Mouse (Mus musculus) embryonic facial prominence, embryonic 13.5 days (tissue): ENCODE data around the gene Bloc1s4. TPM values are rescaled to one million over a fixed set of nuclear protein-coding genes. Genes with fewer than 3 reads are reported as not detected.
A peak's percentile ranks its signal among the peaks of the same experiment; 100 is the strongest.

Source experiments
- ATAC-seq: fragments of 200-750 bp; cut with Nextera tagmentation; 2 replicates; pipeline ENCODE4 v1.8.0; 2017; ENCODE audit warnings: low read depth; ENCODE audit not compliant: insufficient number of reproducible peaks, insufficient read depth, low FRiP score, low TSS enrichment
- H3K27ac ChIP-seq: fragments of 300-500 bp; sonication (generic); 2 replicates; pipeline ENCODE4 v1.5.1; 2015; ENCODE audit warnings: moderate library complexity, mild to moderate bottlenecking, inconsistent platforms
- H3K27me3 ChIP-seq: fragments of 300-500 bp; sonication (generic); 2 replicates; pipeline ENCODE4 v1.6.1; 2015; ENCODE audit warnings: mild to moderate bottlenecking, inconsistent platforms
- H3K36me3 ChIP-seq: fragments of 300-500 bp; sonication (generic); 2 replicates; pipeline ENCODE4 v1.6.1; 2015; ENCODE audit warnings: mild to moderate bottlenecking, inconsistent platforms
- H3K4me1 ChIP-seq: fragments of 300-500 bp; sonication (generic); 2 replicates; pipeline ENCODE4 v1.6.1; 2015; ENCODE audit warnings: inconsistent platforms
- H3K4me2 ChIP-seq: fragments of 300-500 bp; sonication (generic); 2 replicates; pipeline ENCODE4 v1.6.1; 2015; ENCODE audit warnings: moderate library complexity, mild to moderate bottlenecking, inconsistent platforms
- H3K4me3 ChIP-seq: fragments of 300-500 bp; sonication (generic); 2 replicates; pipeline ENCODE4 v1.5.1; 2015; ENCODE audit warnings: mild to moderate bottlenecking, inconsistent platforms
- H3K9ac ChIP-seq: fragments of 300-500 bp; sonication (generic); 2 replicates; pipeline ENCODE4 v1.6.1; 2015; ENCODE audit warnings: mild to moderate bottlenecking, inconsistent platforms
- H3K9me3 ChIP-seq: fragments of 300-500 bp; sonication (generic); 2 replicates; pipeline ENCODE4 v1.6.1; 2016; ENCODE audit warnings: inconsistent platforms
- WGBS: fragments of 180-500 bp; shearing (Covaris S2); methylation state at CpG from one replicate; pipeline ENCODE4 v1.1.7; 2015; ENCODE audit warnings: mixed read lengths; 5-methylcytosine and 5-hydroxymethylcytosine counted together
- polyA plus RNA-seq: library from polyadenylated mRNA; unstranded; fragments of >200 nt; fragmentation: Nextera tagmentation; extraction: Ambion mirVana; gene quantifications from 2 replicates; pipeline ENCODE4 v1.2.1, GENCODE M21; 2015

Gene Bloc1s4
- polyA plus RNA-seq, 1 experiment from 2014 or later: 28.3 TPM

DNA sequence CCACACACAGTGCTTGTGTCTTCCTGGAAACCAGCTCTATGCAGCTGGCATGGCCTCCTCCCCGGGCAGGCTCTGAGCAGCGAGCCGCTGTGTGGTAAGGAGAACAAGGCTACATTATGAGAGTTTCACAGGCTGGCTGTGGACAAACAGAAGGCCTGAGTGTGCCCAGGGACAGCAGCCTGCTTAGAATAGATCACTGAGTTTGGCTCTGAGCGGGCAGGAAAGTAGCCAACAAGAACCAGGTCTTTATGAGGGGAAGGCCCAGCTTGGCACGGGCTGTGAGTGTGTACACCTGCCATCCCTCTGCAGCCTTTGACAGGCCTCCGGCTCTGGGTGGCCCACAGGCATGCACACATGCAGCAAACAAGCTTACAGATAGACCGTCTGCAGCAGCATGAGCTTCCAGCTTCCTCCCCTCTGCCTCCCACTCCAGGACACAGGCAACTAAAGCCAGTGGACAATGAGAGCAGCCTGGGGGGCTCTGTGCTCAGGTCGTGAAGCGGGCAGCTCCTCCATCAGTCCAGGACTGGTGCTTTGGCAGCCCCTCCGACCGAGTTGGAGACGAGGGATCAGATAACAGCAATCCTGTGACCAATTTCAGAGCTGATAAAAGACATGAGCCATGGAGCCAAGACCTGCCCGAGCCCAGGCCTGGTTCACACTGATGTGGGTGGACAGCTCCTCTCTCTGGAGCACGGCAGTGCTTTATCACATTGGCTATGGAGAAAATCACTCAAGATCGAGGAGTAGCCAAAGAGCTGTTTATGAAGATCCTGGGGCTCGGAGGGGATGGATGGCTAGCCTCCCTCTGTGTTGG is 9.4 kb downstream of the Bloc1s4 start:
- H3K4me2 ChIP-seq: no peak overlapping the region
- no peaks in the 10 kb centered on the region for H3K4me1 ChIP-seq
- H3K27me3 ChIP-seq: no peaks in the 10 kb centered on the region; the same call in 1 of the 2 replicates
- H3K36me3 ChIP-seq: no peaks in the 10 kb centered on the region
- H3K9me3 ChIP-seq: no peaks in the 10 kb centered on the region
- H3K27ac ChIP-seq: no peak overlapping the region
- H3K9ac ChIP-seq: 0 out of 2 replicates have a peak overlapping the region, but pooled peaks have one; percentile 27
- 46% methylated on average over 16 of the region's 16 CpGs for WGBS
- H3K4me3 ChIP-seq: no peak overlapping the region
- ATAC-seq: no peak

- H3K27me3 ChIP-seq: no peaks in the 10 kb centered on the region; the same call in 1 of the 2 replicates
- no peaks in the 10 kb centered on the region for H3K36me3 ChIP-seq
- H3K9ac ChIP-seq: no peak overlapping the region
- no peak overlapping the region for H3K4me2 ChIP-seq
- ATAC-seq: no peak
- H3K4me3 ChIP-seq: no peak overlapping the region
- 46% methylated on average over 4 of the region's 4 CpGs for WGBS
- H3K4me1 ChIP-seq: no peaks in the 10 kb centered on the region
- H3K27ac ChIP-seq: no peak overlapping the region
- H3K9me3 ChIP-seq: no peaks in the 10 kb centered on the region
These were observed 10.7 kb downstream of the Bloc1s4 start for GRCm38 (mm10) chr5:36737765-36738164.

DNA sequence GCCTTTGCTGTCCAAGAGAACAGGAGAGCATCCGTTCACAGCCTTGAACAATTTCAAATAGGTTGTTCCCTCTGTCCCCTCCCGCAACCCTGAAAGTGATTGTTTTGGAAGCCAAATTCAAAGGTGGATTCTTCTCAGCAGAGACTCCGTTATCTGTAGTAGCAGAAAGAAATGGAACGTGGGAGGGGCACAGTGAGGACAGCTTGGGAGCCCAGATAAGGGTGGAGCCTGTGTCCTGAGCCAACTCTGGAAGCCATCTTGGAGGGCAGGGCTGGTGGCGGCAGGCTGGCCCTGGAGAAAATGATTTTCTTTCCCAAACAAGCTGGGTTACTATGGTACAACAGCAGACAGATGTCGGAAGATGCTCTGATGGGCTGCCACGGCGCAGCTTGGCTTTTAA is 12.4 kb downstream of the Bloc1s4 start:
- no peaks in the 10 kb centered on the region for H3K9me3 ChIP-seq
- H3K4me2 ChIP-seq: no peak overlapping the region
- H3K27me3 ChIP-seq: no peaks in the 10 kb centered on the region; the same call in 1 of the 2 replicates
- no peak overlapping the region for H3K27ac ChIP-seq
- H3K4me1 ChIP-seq: no peaks in the 10 kb centered on the region
- no peak overlapping the region for H3K4me3 ChIP-seq
- no peaks in the 10 kb centered on the region for H3K36me3 ChIP-seq
- H3K9ac ChIP-seq: no peak overlapping the region
- 71% methylated on average over 8 of the region's 8 CpGs for WGBS
- no peak for ATAC-seq

DNA sequence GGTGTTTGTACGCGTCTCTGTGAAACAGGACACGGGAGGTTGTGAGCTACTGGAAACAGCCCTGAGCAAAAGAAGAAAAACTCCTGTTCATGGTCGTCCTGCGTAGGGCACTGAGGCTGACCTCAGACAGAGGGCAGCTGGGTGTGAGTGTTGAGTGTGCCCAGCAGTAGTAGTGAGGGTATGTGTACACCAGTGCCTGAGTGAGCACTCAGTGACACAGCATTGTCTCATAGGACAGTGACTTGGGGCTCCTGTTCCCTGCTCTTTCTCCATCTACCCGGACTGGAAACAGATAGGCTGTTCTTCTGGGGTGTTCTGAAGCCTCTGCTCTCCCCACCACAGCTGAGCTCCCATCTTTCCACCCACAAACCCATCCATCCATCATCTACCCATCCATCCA is 13.3 kb downstream of the Bloc1s4 start:
- no peaks in the 10 kb centered on the region; the same call in 1 of the 2 replicates for H3K27me3 ChIP-seq
- no peak for ATAC-seq
- no peak overlapping the region for H3K4me3 ChIP-seq
- H3K9ac ChIP-seq: no peak overlapping the region
- H3K4me2 ChIP-seq: no peak overlapping the region
- H3K36me3 ChIP-seq: no peaks in the 10 kb centered on the region
- H3K4me1 ChIP-seq: no peaks in the 10 kb centered on the region
- H3K27ac ChIP-seq: no peak overlapping the region
- 77% methylated on average over 6 of the region's 6 CpGs for WGBS
- no peaks in the 10 kb centered on the region for H3K9me3 ChIP-seq

GRCm38 (mm10) chr5:36733405-36733804 is 15.0 kb downstream of the Bloc1s4 start:
- Histone ChIP-seq H3K4me3 (no peak overlapping the region), H3K27me3 (no peaks in the 10 kb centered on the region; the same call in 1 of the 2 replicates), H3K36me3 (no peaks in the 10 kb centered on the region), H3K9me3 (no peaks in the 10 kb centered on the region), H3K9ac (no peak overlapping the region), H3K4me2 (no peak overlapping the region), H3K4me1 (no peaks in the 10 kb centered on the region), H3K27ac (no peak overlapping the region)
- WGBS: 66% methylated on average over 3 of the region's 3 CpGs
- ATAC-seq: no peak

DNA sequence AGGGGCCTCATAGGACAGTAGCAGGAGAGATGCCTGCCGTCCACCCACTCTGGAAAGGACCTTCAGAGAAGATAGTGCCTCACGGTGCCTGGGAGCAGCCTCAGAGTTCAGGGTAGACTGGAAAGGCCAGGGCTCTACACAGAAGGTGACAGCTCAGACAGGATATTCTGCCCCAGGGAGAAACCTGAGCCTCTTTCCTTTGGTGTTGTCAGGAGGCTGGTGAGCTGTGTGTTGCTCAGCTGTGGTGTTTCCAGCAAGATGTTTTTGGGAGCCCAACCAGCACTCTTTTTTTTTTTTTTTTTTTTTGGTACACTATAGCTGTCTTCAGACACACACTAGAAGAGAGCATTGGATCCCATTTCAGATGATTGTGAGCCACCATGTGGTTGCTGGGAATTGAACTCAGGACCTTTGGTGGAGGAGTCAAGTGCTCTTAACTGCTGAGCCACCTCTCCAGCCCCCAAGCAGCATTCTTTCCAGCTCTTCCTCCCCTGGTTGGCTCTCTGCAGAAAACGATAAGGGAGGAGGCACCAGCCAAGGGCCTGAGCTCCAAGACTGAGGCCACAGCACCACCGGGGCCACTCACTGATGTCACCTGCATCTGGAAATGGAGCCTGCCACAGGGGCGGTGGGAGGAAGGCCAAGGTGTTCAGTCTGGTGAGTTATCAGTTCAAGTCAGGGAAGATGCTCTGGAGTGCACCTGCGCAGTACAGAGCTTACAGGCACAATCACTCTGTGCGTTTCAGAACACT is 16.4 kb downstream of the Bloc1s4 start:
- 58% methylated on average over 7 of the region's 7 CpGs for WGBS
- Histone ChIP-seq H3K4me2 (no peak overlapping the region), H3K4me3 (no peak overlapping the region), H3K4me1 (no peaks in the 10 kb centered on the region), H3K36me3 (no peaks in the 10 kb centered on the region), H3K27me3 (no peaks in the 10 kb centered on the region; the same call in 1 of the 2 replicates), H3K9me3 (no peaks in the 10 kb centered on the region), H3K27ac (no peak overlapping the region), H3K9ac (no peak overlapping the region)
- ATAC-seq: no peak

- H3K9me3 ChIP-seq: no peaks in the 10 kb centered on the region
- H3K4me1 ChIP-seq: no peaks in the 10 kb centered on the region
- no peak overlapping the region for H3K27ac ChIP-seq
- H3K4me3 ChIP-seq: no peak overlapping the region
- no peak for ATAC-seq
- 64% methylated on average over 3 of the region's 3 CpGs for WGBS
- no peak overlapping the region for H3K4me2 ChIP-seq
- no peaks in the 10 kb centered on the region for H3K36me3 ChIP-seq
- H3K27me3 ChIP-seq: no peaks in the 10 kb centered on the region; the same call in 1 of the 2 replicates
- no peak overlapping the region for H3K9ac ChIP-seq
These were observed 17.8 kb downstream of the Bloc1s4 start for GRCm38 (mm10) chr5:36730689-36731088.

DNA sequence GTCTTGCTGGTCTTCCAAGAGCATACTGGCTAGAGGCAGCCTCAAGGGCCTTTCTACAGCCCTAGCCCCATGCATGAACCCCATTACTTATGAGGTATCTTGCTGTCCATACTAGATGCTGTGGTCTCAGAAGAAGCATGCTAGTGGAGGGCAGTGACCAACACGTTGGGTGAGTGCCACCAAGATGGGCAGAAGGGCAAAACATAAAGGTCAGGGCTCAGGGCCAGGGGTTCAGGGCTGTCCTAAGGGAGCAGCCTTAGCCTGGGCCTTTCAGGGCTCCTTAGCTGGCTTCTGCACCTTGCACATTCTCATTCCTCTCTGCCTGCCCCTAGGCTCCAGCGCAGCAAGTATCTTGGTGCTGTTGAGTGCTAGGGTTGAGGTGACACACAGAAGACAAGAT is 18.5 kb downstream of the Bloc1s4 start:
- Histone ChIP-seq H3K36me3 (no peaks in the 10 kb centered on the region), H3K4me3 (no peak overlapping the region), H3K4me1 (no peaks in the 10 kb centered on the region), H3K4me2 (no peak overlapping the region), H3K27me3 (no peaks in the 10 kb centered on the region; the same call in 1 of the 2 replicates), H3K27ac (no peak overlapping the region), H3K9me3 (no peaks in the 10 kb centered on the region), H3K9ac (no peak overlapping the region)
- 85% methylated on average over 2 of the region's 2 CpGs for WGBS
- no peak for ATAC-seq

GRCm38 (mm10) chr5:36729086-36729473 is 19.4 kb downstream of the Bloc1s4 start:
- no peak overlapping the region for H3K27ac ChIP-seq
- H3K4me2 ChIP-seq: no peak overlapping the region
- no peak overlapping the region for H3K9ac ChIP-seq
- WGBS: 79% methylated on average over 4 of the region's 4 CpGs
- no peaks in the 10 kb centered on the region for H3K36me3 ChIP-seq
- no peaks in the 10 kb centered on the region for H3K4me1 ChIP-seq
- no peak for ATAC-seq
- H3K4me3 ChIP-seq: no peak overlapping the region
- H3K9me3 ChIP-seq: no peaks in the 10 kb centered on the region
- no peaks in the 10 kb centered on the region for H3K27me3 ChIP-seq

GRCm38 (mm10) chr5:36728403-36729085 is 19.9 kb downstream of the Bloc1s4 start:
- ATAC-seq: 0 out of 2 replicates have a peak, but pooled peaks have one; percentile 15
- Histone ChIP-seq H3K9me3 (no peaks in the 10 kb centered on the region), H3K4me3 (no peak overlapping the region), H3K4me1 (no peaks in the 10 kb centered on the region), H3K27ac (no peak overlapping the region), H3K36me3 (no peaks in the 10 kb centered on the region), H3K4me2 (no peak overlapping the region), H3K9ac (no peak overlapping the region), H3K27me3 (no peaks in the 10 kb centered on the region)
- WGBS: 54% methylated on average over 8 of the region's 8 CpGs

GRCm38 (mm10) chr5:36727776-36728175 is 20.7 kb downstream of the Bloc1s4 start:
- no peak for ATAC-seq
- Histone ChIP-seq H3K27ac (no peak overlapping the region), H3K27me3 (no peaks in the 10 kb centered on the region), H3K4me2 (no peak overlapping the region), H3K9ac (peak overlapping the region; percentile 6; the same call in 1 of the 2 replicates), H3K4me3 (no peak overlapping the region), H3K9me3 (no peaks in the 10 kb centered on the region), H3K36me3 (no peaks in the 10 kb centered on the region), H3K4me1 (no peaks in the 10 kb centered on the region)
- 74% methylated on average over 7 of the region's 7 CpGs for WGBS
